Mouse (Mus musculus) duodenum, adult 2 months (tissue): Measurements from ENCODE around the gene Epas1. TPM values are rescaled to one million over a fixed set of nuclear protein-coding genes. Genes with fewer than 3 reads are reported as not detected.

Experiments
- polyA plus RNA-seq: library from polyadenylated mRNA; depleted of rRNA; stranded (reverse); fragments of >200 nt; gene quantifications from 2 replicates; pipeline ENCODE4 v1.2.3, GENCODE M21; 2012; ENCODE audit warnings: low replicate concordance; rRNA removed

Gene Epas1
- polyA plus RNA-seq, result 31.9 and 48.3 TPM in 2 replicates

DNA sequence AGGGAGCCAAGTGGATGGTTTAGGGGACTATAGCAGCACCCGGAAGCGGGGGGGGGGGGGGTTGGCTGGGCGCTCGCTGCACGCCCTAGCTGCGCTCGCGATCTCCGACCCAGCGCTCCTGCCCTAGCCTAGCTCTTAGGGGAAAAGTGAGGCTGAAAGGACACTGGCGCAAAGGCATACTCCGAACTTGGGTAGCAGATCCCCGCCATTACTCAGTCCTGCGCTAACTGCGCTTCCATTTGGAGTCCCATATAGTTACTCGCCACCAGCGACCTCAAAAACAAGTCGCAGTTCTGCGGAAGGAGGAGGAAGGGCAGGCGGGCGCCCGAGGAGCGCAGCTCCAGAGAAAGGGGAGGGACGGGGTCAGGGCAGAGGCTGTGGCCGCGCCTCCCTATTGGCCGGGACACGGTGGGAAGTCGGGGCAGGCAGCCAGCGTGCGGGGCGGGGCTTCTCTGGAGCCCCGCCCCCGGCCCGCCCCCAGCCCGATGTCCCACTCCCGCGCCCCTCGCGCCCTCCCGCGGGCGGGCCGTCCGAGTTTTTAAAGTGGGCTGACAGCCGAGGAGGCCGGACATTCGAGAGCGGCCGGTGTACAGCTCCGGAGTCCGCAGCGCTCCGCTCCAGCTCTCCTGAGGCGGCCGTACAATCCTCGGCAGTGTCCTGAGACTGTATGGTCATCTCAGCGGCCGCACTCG lies at the start of gene Epas1:
Epas1 (plus strand) TSS at position 571 of the 692 bp plus-strand sequence.

Other genes starting within 250 kb of the Epas1 start
- gene Gm10309, start 248.5 kb upstream of the Epas1 start, polyA plus RNA-seq, result not detected in 2 replicates
- gene Tmem247, start 163.6 kb downstream of the Epas1 start, polyA plus RNA-seq, result not detected in 2 replicates
- gene Atp6v1e2, start 194.2 kb downstream of the Epas1 start, polyA plus RNA-seq, result not detected in 2 replicates
- gene Rhoq, start 209.4 kb downstream of the Epas1 start, polyA plus RNA-seq, result 8.3 and 11.7 TPM in 2 replicates